Mouse (Mus musculus) embryonic facial prominence, embryonic 14.5 days (tissue): ENCODE measurements at regions not wholly inside any gene's neighbourhood (a gene's known extent, or its start where the extent isn't known, plus 50 kb on each side); places are given as distances from the start of the nearest gene placed in this dataset.

Source experiments
- ATAC-seq: fragments of 200-750 bp; cut with Nextera tagmentation; 2 replicates; pipeline ENCODE4 v1.8.0; 2017; ENCODE audit warnings: low read depth, moderate number of reproducible peaks, moderate TSS enrichment
- DNase-seq: peaks from one replicate; pipeline ENCODE4 v3.0.0-alpha.2; 2015; ENCODE audit warnings: low spot score
- H3K27ac ChIP-seq: fragments of 300-500 bp; sonication (generic); replicated peaks from 2 replicates; pipeline ENCODE4 v1.5.1; 2014; ENCODE audit warnings: low read depth, mild to moderate bottlenecking, low read length, moderate library complexity
- H3K27me3 ChIP-seq: fragments of 300-500 bp; sonication (generic); replicated peaks from 2 replicates; pipeline ENCODE4 v1.6.1; 2014; ENCODE audit warnings: low read length; ENCODE audit not compliant: control insufficient read depth, insufficient read depth
- H3K36me3 ChIP-seq: fragments of 300-500 bp; sonication (generic); 2 replicates; pipeline ENCODE4 v1.6.1; 2014; ENCODE audit warnings: low read length, mixed read lengths; ENCODE audit not compliant: control insufficient read depth, insufficient read depth
- H3K4me1 ChIP-seq: fragments of 300-500 bp; sonication (generic); 2 replicates; pipeline ENCODE4 v1.6.1; 2014; ENCODE audit warnings: antibody characterized with exemption, low read length; ENCODE audit not compliant: control insufficient read depth, insufficient read depth
- H3K4me2 ChIP-seq: fragments of 300-500 bp; sonication (generic); 2 replicates; pipeline ENCODE4 v1.6.1; 2014; ENCODE audit warnings: low read depth, mild to moderate bottlenecking, low read length, moderate library complexity, mixed read lengths
- H3K4me3 ChIP-seq: fragments of 300-500 bp; sonication (generic); 2 replicates; pipeline ENCODE4 v1.5.1; 2014; ENCODE audit warnings: low read depth, mild to moderate bottlenecking, low read length
- H3K9ac ChIP-seq: fragments of 300-500 bp; sonication (generic); 2 replicates; pipeline ENCODE4 v1.6.1; 2014; ENCODE audit warnings: low read depth, mild to moderate bottlenecking, low read length, moderate library complexity, mixed read lengths
- H3K9me3 ChIP-seq: fragments of 300-500 bp; sonication (generic); 2 replicates; pipeline ENCODE4 v1.6.1; 2016; ENCODE audit warnings: low read length; ENCODE audit not compliant: control insufficient read depth
- WGBS: fragments of 180-500 bp; shearing (Covaris S2); extraction: QIAGEN DNeasy Blood & Tissue Kit; methylation state at CpG from one replicate; pipeline ENCODE4 v1.1.7; 2014; 5-methylcytosine and 5-hydroxymethylcytosine counted together

DNA sequence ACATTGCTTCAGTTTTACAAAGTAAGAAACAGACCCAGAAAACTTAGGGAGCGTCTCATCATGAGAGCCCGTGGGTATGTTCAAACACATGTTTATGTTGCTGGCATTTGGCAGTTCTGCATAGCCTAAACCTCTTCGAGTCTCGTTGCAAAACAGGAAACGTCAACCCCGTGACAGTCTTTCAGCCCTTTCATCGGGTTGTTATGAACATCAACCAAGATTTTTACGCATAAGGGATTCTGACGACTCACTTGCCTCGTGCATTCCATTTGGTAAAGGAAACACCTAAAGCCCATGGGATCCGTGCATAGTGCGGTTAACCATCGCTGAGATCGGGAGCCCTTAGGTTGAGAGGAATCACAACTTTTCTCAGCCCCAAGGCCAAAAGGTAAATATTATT is 115.7 kb downstream of the Gpam start:
- Histone ChIP-seq H3K36me3 (no peaks in the 10 kb centered on the region), H3K27ac (no peak overlapping the region), H3K27me3 (no peaks in the 10 kb centered on the region), H3K4me3 (no peak overlapping the region), H3K4me1 (peaks cover 7% of the 10 kb centered on the region; the same call in 1 of the 2 replicates), H3K4me2 (no peak overlapping the region), H3K9me3 (peaks cover 7% of the 10 kb centered on the region), H3K9ac (no peak overlapping the region)
- no peak for ATAC-seq
- WGBS = 48% methylated on average over 14 of the region's 14 CpGs
- DNase-seq = peak; percentile 81

DNA sequence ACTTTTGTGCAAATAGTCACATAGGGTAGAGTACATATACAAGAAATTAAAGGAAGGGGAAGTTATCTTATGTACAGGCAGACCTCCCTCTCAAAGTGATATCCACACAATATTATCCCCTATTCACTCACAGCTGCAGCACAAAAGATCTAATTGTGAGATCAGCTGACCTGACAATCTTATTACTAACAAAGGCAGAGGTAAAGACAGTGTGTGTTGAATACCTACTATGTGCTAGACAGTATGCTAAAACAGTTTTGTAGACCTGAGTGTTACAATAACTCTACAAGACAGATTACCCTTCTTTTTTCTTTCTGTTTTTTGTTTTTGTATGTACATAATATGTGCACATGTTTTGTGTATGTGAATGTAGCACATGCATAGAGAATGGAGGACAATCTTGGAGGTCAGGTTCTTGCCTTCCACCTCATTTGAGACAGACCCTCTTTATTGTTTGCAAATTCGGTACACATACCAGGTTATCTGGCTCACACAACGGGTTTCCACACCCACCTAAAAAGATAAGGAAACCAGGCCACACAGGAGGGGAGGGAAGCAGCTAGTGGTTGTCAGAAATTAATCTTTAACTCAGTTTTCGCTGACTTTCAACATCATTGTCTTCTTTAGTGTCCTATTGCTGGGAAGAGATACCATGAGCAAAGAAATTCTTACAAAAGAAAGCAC is 118.4 kb downstream of the Gpam start:
- H3K27me3 ChIP-seq = no peaks in the 10 kb centered on the region
- no peak for ATAC-seq
- no peak overlapping the region for H3K27ac ChIP-seq
- no peak for DNase-seq
- no peak overlapping the region for H3K4me3 ChIP-seq
- no peaks in the 10 kb centered on the region for H3K36me3 ChIP-seq
- H3K9ac ChIP-seq = no peak overlapping the region
- H3K9me3 ChIP-seq = peaks cover 11% of the 10 kb centered on the region
- no peak overlapping the region for H3K4me2 ChIP-seq
- WGBS = 84% methylated on average over 3 of the region's 3 CpGs
- H3K4me1 ChIP-seq = peaks cover 7% of the 10 kb centered on the region; the same call in 1 of the 2 replicates

- DNase-seq (no peak), ATAC-seq (peak; percentile 53; the same call in 1 of the 2 replicates)
- H3K27me3 ChIP-seq = no peaks in the 10 kb centered on the region
- no peaks in the 10 kb centered on the region for H3K9me3 ChIP-seq
- no peaks in the 10 kb centered on the region for H3K36me3 ChIP-seq
- 76% methylated on average over 3 of the region's 3 CpGs for WGBS
- no peak overlapping the region for H3K9ac ChIP-seq
- no peak overlapping the region for H3K4me3 ChIP-seq
- no peaks in the 10 kb centered on the region for H3K4me1 ChIP-seq
- H3K27ac ChIP-seq = no peak overlapping the region
- H3K4me2 ChIP-seq = no peak overlapping the region
These were observed 137.1 kb downstream of the Gpam start for GRCm38 (mm10) chr19:54989982-54990381.

- no peaks in the 10 kb centered on the region for H3K27me3 ChIP-seq
These were observed 142.5 kb downstream of the Gpam start for GRCm38 (mm10) chr19:54984541-54984940.

GRCm38 (mm10) chr19:54982801-54983200 is 144.2 kb downstream of the Gpam start:
- H3K9me3 ChIP-seq = no peaks in the 10 kb centered on the region
- H3K27ac ChIP-seq = no peak overlapping the region
- no peaks in the 10 kb centered on the region for H3K4me1 ChIP-seq
- H3K36me3 ChIP-seq = no peaks in the 10 kb centered on the region
- H3K4me2 ChIP-seq = no peak overlapping the region
- no peak overlapping the region for H3K4me3 ChIP-seq
- H3K27me3 ChIP-seq = no peaks in the 10 kb centered on the region
- DNase-seq (no peak), ATAC-seq (no peak)
- H3K9ac ChIP-seq = no peak overlapping the region
- 60% methylated on average over 4 of the region's 4 CpGs for WGBS

More at GRCm38 (mm10) chr19:54984541-54984940, 142.5 kb downstream of the Gpam start:
- H3K4me3 ChIP-seq = no peak overlapping the region
- no peak overlapping the region for H3K9ac ChIP-seq
- no peak for DNase-seq
- H3K9me3 ChIP-seq = no peaks in the 10 kb centered on the region
- H3K36me3 ChIP-seq = no peaks in the 10 kb centered on the region
- no peak overlapping the region for H3K4me2 ChIP-seq
- no peak overlapping the region for H3K27ac ChIP-seq
- no peaks in the 10 kb centered on the region for H3K4me1 ChIP-seq
- ATAC-seq = no peak
- 73% methylated on average over 2 of the region's 2 CpGs for WGBS

- no peaks in the 10 kb centered on the region for H3K27me3 ChIP-seq
- no peaks in the 10 kb centered on the region for H3K4me1 ChIP-seq
- no peak overlapping the region for H3K4me2 ChIP-seq
- no peaks in the 10 kb centered on the region for H3K9me3 ChIP-seq
- DNase-seq = no peak
- H3K27ac ChIP-seq = no peak overlapping the region
- 81% methylated on average over 6 of the region's 6 CpGs for WGBS
- no peak for ATAC-seq
- H3K36me3 ChIP-seq = no peaks in the 10 kb centered on the region
- no peak overlapping the region for H3K9ac ChIP-seq
- no peak overlapping the region for H3K4me3 ChIP-seq
These were observed 155.4 kb downstream of the Gpam start for GRCm38 (mm10) chr19:54971440-54972211.

- WGBS = 88% methylated on average over 5 of the region's 5 CpGs
- ATAC-seq = no peak
These were observed 168.7 kb downstream of the Gpam start for GRCm38 (mm10) chr19:54958328-54958727.

GRCm38 (mm10) chr19:54955096-54955495 is 171.9 kb downstream of the Gpam start:
- H3K9ac ChIP-seq = no peak overlapping the region
- ATAC-seq = no peak
- H3K27me3 ChIP-seq = no peaks in the 10 kb centered on the region
- DNase-seq = no peak
- no peaks in the 10 kb centered on the region for H3K36me3 ChIP-seq
- H3K4me1 ChIP-seq = no peaks in the 10 kb centered on the region
- 70% methylated on average over 2 of the region's 2 CpGs for WGBS
- H3K4me3 ChIP-seq = no peak overlapping the region
- H3K9me3 ChIP-seq = no peaks in the 10 kb centered on the region
- no peak overlapping the region for H3K27ac ChIP-seq
- no peak overlapping the region for H3K4me2 ChIP-seq

More at GRCm38 (mm10) chr19:54958328-54958727, 168.7 kb downstream of the Gpam start:
- Histone ChIP-seq H3K27ac (no peak overlapping the region), H3K4me1 (no peaks in the 10 kb centered on the region), H3K4me2 (no peak overlapping the region), H3K4me3 (no peak overlapping the region), H3K27me3 (no peaks in the 10 kb centered on the region), H3K9ac (no peak overlapping the region), H3K9me3 (no peaks in the 10 kb centered on the region), H3K36me3 (no peaks in the 10 kb centered on the region)
- no peak for DNase-seq
